Mouse (Mus musculus) stomach, embryonic 16.5 days (tissue): ENCODE data around the gene Idh1. TPM values are rescaled to one million over a fixed set of nuclear protein-coding genes. Genes with fewer than 3 reads are reported as not detected.
A peak's percentile ranks its signal among the peaks of the same experiment; 100 is the strongest.
"Not testable (repeated sequence)": the region's sequence is repeated elsewhere in the genome, so short reads cannot be mapped to it uniquely, and the experiment has no call there.

ENCODE experiments used
- ATAC-seq: fragments of 200-750 bp; cut with Nextera tagmentation; 2 replicates; pipeline ENCODE4 v1.8.0; 2017; ENCODE audit warnings: moderate number of reproducible peaks, moderate TSS enrichment; ENCODE audit not compliant: insufficient read depth, low FRiP score
- H3K27ac ChIP-seq: fragments of 300-500 bp; sonication (generic); 2 replicates; pipeline ENCODE4 v1.5.1; 2014; ENCODE audit warnings: low read length
- H3K27me3 ChIP-seq: fragments of 300-500 bp; sonication (generic); 2 replicates; pipeline ENCODE4 v1.6.1; 2014; ENCODE audit warnings: low read length, control low read depth, mixed read lengths; ENCODE audit not compliant: control insufficient read depth, insufficient read depth
- H3K36me3 ChIP-seq: fragments of 300-500 bp; sonication (generic); 2 replicates; pipeline ENCODE4 v1.6.1; 2014; ENCODE audit warnings: low read length; ENCODE audit not compliant: control insufficient read depth, insufficient read depth
- H3K4me1 ChIP-seq: fragments of 300-500 bp; sonication (generic); 2 replicates; pipeline ENCODE4 v1.6.1; 2014; ENCODE audit warnings: low read length, control low read depth, mixed read lengths; ENCODE audit not compliant: control insufficient read depth, insufficient read depth
- H3K4me2 ChIP-seq: fragments of 300-500 bp; sonication (generic); 2 replicates; pipeline ENCODE4 v1.6.1; 2014; ENCODE audit warnings: low read depth, low read length, mixed read lengths
- H3K4me3 ChIP-seq: fragments of 300-500 bp; sonication (generic); replicated peaks from 2 replicates; pipeline ENCODE4 v1.5.1; 2014; ENCODE audit warnings: mild to moderate bottlenecking, low read length
- H3K9ac ChIP-seq: fragments of 300-500 bp; sonication (generic); 2 replicates; pipeline ENCODE4 v1.6.1; 2014; ENCODE audit warnings: low read length
- H3K9me3 ChIP-seq: fragments of 300-500 bp; sonication (generic); replicated peaks from 2 replicates; pipeline ENCODE4 v1.6.1; 2016; ENCODE audit warnings: low read length, control low read depth; ENCODE audit not compliant: control insufficient read depth
- WGBS: fragments of 180-500 bp; shearing (Covaris S2); extraction: QIAGEN DNeasy Blood & Tissue Kit; methylation state at CpG from one replicate; pipeline ENCODE4 v1.1.7; 2014; 5-methylcytosine and 5-hydroxymethylcytosine counted together
- polyA plus RNA-seq: library from polyadenylated mRNA; unstranded; fragments of >200 nt; fragmentation: Nextera tagmentation; extraction: Ambion mirVana; gene quantifications from 2 replicates; pipeline ENCODE4 v1.2.1, GENCODE M21; 2015

Idh1 gene
- polyA plus RNA-seq = 159 and 172 TPM in 2 replicates

DNA sequence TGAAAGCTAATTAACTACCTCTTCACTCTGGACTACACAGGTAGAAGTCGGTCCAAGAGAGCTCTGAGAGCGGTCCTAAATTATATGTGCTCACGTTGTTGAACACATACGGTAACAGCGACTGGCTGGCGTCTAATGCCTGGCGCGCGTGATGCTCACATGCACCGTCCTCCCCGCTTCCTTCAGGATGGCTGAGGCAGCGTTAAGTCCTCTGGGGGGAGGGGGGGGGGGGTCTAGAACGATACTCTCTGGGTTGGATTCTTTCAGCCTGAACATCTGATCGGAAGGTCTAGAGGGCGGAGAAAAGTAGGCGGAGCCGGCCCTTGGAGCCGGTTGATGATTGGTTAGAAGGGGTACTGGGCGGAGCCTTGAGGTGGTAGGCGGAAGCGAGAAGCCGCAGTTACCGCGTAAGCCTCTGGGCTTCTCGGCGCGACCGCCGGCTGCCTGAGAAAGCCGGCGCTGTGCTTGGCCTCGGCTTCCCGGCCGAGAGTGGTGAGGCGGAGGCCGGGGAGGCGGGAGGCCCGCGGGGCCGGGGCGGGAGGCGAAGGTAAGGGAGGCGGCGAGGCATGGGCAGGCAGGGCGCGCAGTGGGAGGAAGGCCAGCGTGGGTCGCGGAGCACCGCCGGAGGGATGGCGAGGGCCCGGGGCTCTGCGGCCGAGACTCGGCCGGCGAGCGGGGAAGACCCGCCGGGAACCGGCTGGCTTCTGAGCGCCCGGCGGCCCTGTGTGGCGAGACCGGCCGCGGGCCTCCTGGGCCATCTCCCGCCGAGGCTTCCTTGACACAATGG lies at the start of gene Idh1, which contains the start of gene Pikfyve:
Gene Idh1 (minus strand): TSS at position 214 of the 787 bp plus-strand sequence.
Gene Pikfyve (plus strand): TSS at position 397 of the 787 bp plus-strand sequence.
- under 1% methylated on average over 62 of the region's 71 CpGs for WGBS
- H3K4me3 ChIP-seq = peak within 1 kb of the TSS; percentile 82
- H3K27ac ChIP-seq = peak within 1 kb of the TSS; percentile 86
- H3K9ac ChIP-seq = peak within 1 kb of the TSS; percentile 89
- ATAC-seq = peak; percentile 100
- peaks cover 5% of the 10 kb centered on the region; the same call in 1 of the 2 replicates for H3K4me1 ChIP-seq
- H3K9me3 ChIP-seq = no peaks in the 10 kb centered on the region
- H3K36me3 ChIP-seq = no peaks in the 10 kb centered on the region
- peak within 1 kb of the TSS; percentile 61 for H3K4me2 ChIP-seq
- no peaks in the 10 kb centered on the region for H3K27me3 ChIP-seq

DNA sequence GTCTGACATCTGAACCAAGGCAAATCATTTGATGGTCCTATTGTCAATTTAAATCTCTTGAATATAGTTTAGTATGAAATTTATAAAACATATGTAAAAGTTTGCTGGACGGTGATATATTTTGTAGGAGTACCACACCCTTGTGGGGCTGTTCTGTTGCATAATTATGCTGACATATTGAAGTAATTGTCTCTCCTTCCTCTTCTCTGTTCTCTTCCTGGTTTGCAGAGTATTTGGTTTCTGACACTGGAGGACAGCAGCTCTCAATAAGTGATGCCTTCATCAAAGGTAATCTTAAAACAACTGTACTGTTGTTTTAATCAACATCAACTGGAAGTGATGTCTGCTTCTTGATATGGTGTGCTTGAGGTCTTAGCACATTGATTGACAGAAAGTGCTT lies 44.3 kb upstream of the Idh1 start:
- Histone ChIP-seq H3K4me3 (no peak overlapping the region), H3K9ac (no peak overlapping the region), H3K4me1 (no peaks in the 10 kb centered on the region), H3K9me3 (no peaks in the 10 kb centered on the region), H3K4me2 (no peak overlapping the region), H3K27ac (no peak overlapping the region), H3K36me3 (peaks cover 8% of the 10 kb centered on the region; the same call in 1 of the 2 replicates), H3K27me3 (no peaks in the 10 kb centered on the region)
- ATAC-seq = no peak
- WGBS = 73% methylated on average over 1 of the region's 1 CpGs

DNA sequence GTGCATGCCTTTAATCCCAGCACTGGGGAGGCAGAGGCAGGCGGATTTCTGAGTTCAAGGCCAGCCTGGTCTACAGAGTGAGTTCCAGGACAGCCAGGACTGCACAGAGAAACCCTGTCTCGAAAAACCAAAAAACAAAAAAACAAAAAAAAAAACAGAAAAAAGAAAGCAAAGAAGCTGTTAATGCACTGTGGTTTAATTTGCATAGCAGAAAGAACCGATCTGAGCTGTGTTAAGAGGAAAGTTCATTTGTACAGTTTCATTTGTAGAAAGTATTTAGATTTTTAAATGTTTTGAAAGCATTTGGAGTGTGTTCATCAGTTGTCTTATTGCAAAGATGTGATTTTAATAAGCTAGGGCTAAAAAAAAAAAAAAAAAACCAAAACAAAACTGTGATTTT lies 43.5 kb upstream of the Idh1 start:
- not testable (repeated sequence) for H3K4me2 ChIP-seq, H3K4me1 ChIP-seq, H3K27me3 ChIP-seq, H3K4me3 ChIP-seq, H3K9ac ChIP-seq, H3K9me3 ChIP-seq, H3K27ac ChIP-seq, H3K36me3 ChIP-seq, ATAC-seq
- 81% methylated on average over 3 of the region's 3 CpGs for WGBS

DNA sequence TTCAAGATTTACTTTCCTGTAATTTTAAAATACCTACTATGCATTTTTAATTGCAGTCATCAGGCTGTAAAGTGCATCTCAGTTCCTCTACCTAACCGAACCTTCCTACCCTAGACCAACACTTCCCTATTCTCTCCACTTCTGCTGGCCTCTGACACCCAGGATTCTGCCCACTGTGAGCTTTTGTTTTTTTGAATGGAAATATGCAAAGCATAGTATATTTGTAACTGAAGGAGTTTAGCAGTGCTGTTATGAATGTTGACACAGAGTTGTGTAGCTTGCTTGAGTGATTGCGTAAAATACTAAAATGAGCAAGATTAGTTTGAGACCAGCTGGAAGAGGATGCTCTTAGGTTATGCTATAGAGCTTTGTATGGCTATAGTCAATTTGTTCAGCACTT lies 41.4 kb upstream of the Idh1 start:
- H3K9ac ChIP-seq = no peak overlapping the region
- no peak overlapping the region for H3K4me2 ChIP-seq
- no peaks in the 10 kb centered on the region for H3K27me3 ChIP-seq
- 0 out of 2 replicates have a peak, but pooled peaks cover 2% of the 10 kb centered on the region for H3K36me3 ChIP-seq
- H3K9me3 ChIP-seq = no peaks in the 10 kb centered on the region
- no peaks in the 10 kb centered on the region for H3K4me1 ChIP-seq
- H3K27ac ChIP-seq = no peak overlapping the region
- H3K4me3 ChIP-seq = no peak overlapping the region
- ATAC-seq = no peak
- 93% methylated on average over 2 of the region's 2 CpGs for WGBS

DNA sequence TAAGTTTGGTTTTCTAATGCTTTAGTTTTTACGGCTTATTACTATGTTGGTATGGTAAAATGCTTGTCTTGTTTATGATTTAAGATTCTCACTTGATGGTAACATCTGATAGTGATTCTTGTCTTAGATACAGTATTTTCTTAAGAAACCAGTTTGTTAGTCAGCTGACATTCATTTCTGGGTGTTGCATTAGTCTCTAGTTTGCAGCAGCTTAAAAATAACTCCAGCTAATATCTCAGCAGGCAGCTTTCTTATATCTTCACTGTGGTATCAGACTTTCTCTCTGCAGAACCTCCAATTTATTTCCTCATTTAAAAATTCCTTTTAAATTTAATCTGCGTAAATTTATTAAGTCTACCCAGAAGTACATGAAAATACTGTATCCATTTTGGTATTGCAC lies 37.4 kb upstream of the Idh1 start:
- 92% methylated on average over 2 of the region's 2 CpGs for WGBS
- Histone ChIP-seq H3K9ac (no peak overlapping the region), H3K27me3 (no peaks in the 10 kb centered on the region), H3K9me3 (no peaks in the 10 kb centered on the region), H3K4me3 (no peak overlapping the region), H3K4me1 (no peaks in the 10 kb centered on the region), H3K4me2 (no peak overlapping the region), H3K27ac (no peak overlapping the region), H3K36me3 (0 out of 2 replicates have a peak, but pooled peaks cover 2% of the 10 kb centered on the region)
- ATAC-seq = no peak

DNA sequence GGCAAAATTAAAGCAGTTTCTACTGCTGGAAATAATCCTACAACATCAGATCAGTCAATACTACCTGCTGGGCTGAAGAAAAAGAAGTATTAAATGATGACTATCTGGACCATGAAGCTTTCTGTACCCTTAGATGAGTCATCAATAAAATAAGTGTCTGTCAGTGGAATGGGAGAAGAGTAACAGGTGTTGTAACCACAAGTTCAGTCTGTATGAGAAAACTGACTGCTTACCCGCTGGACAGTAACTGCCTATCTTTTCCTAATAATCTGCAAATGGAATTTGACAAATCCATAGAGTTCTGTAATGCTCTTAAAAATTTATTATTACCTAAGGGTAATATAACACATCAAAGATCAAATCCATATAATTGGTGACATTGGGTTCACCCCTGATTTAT lies 31.7 kb upstream of the Idh1 start:
- no peak for ATAC-seq
- WGBS = 91% methylated on average over 1 of the region's 1 CpGs
- no peak overlapping the region for H3K27ac ChIP-seq
- no peaks in the 10 kb centered on the region for H3K9me3 ChIP-seq
- no peaks in the 10 kb centered on the region for H3K36me3 ChIP-seq
- no peak overlapping the region for H3K9ac ChIP-seq
- H3K4me1 ChIP-seq = no peaks in the 10 kb centered on the region
- no peak overlapping the region for H3K4me3 ChIP-seq
- H3K4me2 ChIP-seq = no peak overlapping the region
- H3K27me3 ChIP-seq = no peaks in the 10 kb centered on the region

DNA sequence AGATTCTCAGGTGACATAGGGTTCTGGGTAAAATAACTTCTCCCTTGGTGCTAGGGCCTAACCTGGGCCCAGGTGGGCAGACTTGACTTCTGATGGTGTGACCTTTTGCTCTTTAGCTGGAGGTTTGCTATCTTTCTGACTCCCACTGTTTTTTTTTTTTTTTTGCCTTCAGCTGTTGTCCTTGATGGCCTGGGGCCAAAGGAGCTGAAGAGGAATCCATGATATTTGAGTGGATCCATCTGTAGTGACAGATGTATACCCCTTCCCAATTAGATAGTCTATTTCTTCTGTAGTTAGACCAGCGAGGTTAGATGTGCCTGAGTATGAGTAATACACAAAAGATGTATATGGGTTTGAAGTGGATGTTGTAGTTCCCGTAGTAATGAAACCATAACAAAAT lies 31.3 kb upstream of the Idh1 start:
- Histone ChIP-seq H3K27me3 (no peaks in the 10 kb centered on the region), H3K9ac (no peak overlapping the region), H3K27ac (no peak overlapping the region), H3K9me3 (no peaks in the 10 kb centered on the region), H3K4me1 (no peaks in the 10 kb centered on the region), H3K36me3 (no peaks in the 10 kb centered on the region), H3K4me3 (no peak overlapping the region), H3K4me2 (no peak overlapping the region)
- no peak for ATAC-seq
- 80% methylated on average over 2 of the region's 2 CpGs for WGBS

DNA sequence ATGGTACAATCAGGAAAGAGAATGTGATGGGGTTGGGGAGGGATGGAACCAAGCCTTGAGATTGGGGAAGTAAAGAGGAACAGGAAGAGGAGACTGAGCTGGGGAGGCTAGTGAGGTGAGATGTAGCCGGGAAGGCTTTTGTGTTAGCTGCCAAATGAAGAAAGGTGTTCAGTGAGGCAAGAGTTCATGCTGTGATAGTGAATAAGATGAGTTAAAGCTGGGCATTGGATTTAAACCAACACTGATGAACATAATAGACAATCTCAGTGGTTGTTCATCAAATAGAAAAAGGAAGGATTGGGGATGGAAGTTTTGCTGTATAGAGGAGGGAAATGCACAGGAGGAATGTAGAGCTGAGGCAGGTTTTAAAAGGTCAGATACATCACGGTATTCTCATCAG lies 26.9 kb upstream of the Idh1 start:
- Histone ChIP-seq H3K4me1 (no peaks in the 10 kb centered on the region), H3K36me3 (peaks cover 14% of the 10 kb centered on the region), H3K27me3 (no peaks in the 10 kb centered on the region), H3K4me3 (no peak overlapping the region), H3K9me3 (peaks cover 17% of the 10 kb centered on the region), H3K27ac (no peak overlapping the region), H3K9ac (no peak overlapping the region), H3K4me2 (no peak overlapping the region)
- no peak for ATAC-seq
- 87% methylated on average over 2 of the region's 2 CpGs for WGBS

DNA sequence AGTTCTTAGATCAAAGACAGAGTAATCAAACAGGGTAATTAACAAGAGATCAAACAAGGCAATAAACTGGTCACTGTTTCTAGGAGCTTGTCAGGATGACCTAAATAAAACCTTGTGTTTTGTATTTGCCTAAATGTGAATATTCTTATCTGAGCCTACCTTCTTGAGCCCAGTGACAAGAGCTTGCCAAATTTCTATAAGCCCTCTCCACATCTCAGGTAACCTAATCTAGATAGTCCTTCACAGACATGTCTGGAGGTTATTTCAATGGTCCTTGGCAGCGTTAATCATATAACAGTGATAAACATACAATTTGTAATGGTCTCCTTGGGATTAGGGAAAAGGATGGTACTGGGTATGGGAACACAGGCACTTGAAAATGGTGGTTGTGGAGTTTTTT lies 18.0 kb upstream of the Idh1 start:
- no peak overlapping the region for H3K4me3 ChIP-seq
- peaks cover 23% of the 10 kb centered on the region for H3K36me3 ChIP-seq
- H3K9me3 ChIP-seq = no peaks in the 10 kb centered on the region
- no peak overlapping the region for H3K9ac ChIP-seq
- no peak overlapping the region for H3K4me2 ChIP-seq
- H3K4me1 ChIP-seq = no peaks in the 10 kb centered on the region
- no peak overlapping the region for H3K27ac ChIP-seq
- H3K27me3 ChIP-seq = no peaks in the 10 kb centered on the region
- ATAC-seq = no peak
- 88% methylated on average over 1 of the region's 1 CpGs for WGBS
